Mouse (Mus musculus): ENCODE results near the gene Kif13a. TPM values are rescaled to one million over a fixed set of nuclear protein-coding genes. Genes with fewer than 3 reads are reported as not detected.

Gene Kif13a
- total RNA-seq, 2 experiments from 2014 or later = 22.6 to 22.8 TPM

- intact Hi-C loops (cut with DNase I) = no loop called here
- DNase-seq (ENCODE audit: low spot score in 2 of 2) = no peak
Observed at GRCm38 (mm10) chr13:46801196-46801595, 128.5 kb downstream of the Kif13a start.

GRCm38 (mm10) chr13:46798156-46798555 lies 131.5 kb downstream of the Kif13a start:
- intact Hi-C loops (cut with DNase I) = loop anchor here (5.0 kb wide), 1 partner anchor 486 kb away; no protein-coding TSS in a partner anchor

GRCm38 (mm10) chr13:46796381-46796780 lies 133.3 kb downstream of the Kif13a start:
- DNase-seq (ENCODE audit: low spot score in 2 of 2) = no peak
- intact Hi-C loops (cut with DNase I) = loop anchor here (5.0 kb wide), 1 partner anchor 484 kb away; no protein-coding TSS in a partner anchor

More at GRCm38 (mm10) chr13:46798156-46798555, 131.5 kb downstream of the Kif13a start:
- peak in 1 of 2 experiments; percentile 44 for DNase-seq (ENCODE audit: low spot score in 2 of 2)

GRCm38 (mm10) chr13:46793824-46794223 lies 135.8 kb downstream of the Kif13a start:
- DNase-seq (ENCODE audit: low spot score in 2 of 2) = no peak
- intact Hi-C loops (cut with DNase I) = no loop called here

GRCm38 (mm10) chr13:46788452-46788851 lies 141.2 kb downstream of the Kif13a start:
- intact Hi-C loops (cut with DNase I) = no loop called here

GRCm38 (mm10) chr13:46786836-46787235 lies 142.8 kb downstream of the Kif13a start:
- intact Hi-C loops (cut with DNase I) = no loop called here
- no peak for DNase-seq (ENCODE audit: low spot score in 2 of 2)

More at GRCm38 (mm10) chr13:46788452-46788851, 141.2 kb downstream of the Kif13a start:
- no peak for DNase-seq (ENCODE audit: low spot score in 2 of 2)

- intact Hi-C loops (cut with DNase I) = no loop called here
- no peak for DNase-seq (ENCODE audit: low spot score in 2 of 2)
Observed at GRCm38 (mm10) chr13:46786064-46786561, 143.6 kb downstream of the Kif13a start.

GRCm38 (mm10) chr13:46780379-46780778 lies 149.3 kb downstream of the Kif13a start:
- intact Hi-C loops (cut with DNase I) = no loop called here

GRCm38 (mm10) chr13:46779831-46780230 lies 149.8 kb downstream of the Kif13a start:
- intact Hi-C loops (cut with DNase I) = no loop called here
- peak; percentile 12 to 17 for DNase-seq (ENCODE audit: low spot score in 2 of 2)

More at GRCm38 (mm10) chr13:46780379-46780778, 149.3 kb downstream of the Kif13a start:
- no peak for DNase-seq (ENCODE audit: low spot score in 2 of 2)

- intact Hi-C loops (cut with DNase I) = no loop called here
- DNase-seq (ENCODE audit: low spot score in 2 of 2) = no peak
Observed at GRCm38 (mm10) chr13:46777461-46777860, 152.2 kb downstream of the Kif13a start.

- intact Hi-C loops (cut with DNase I) = no loop called here
- no peak for DNase-seq (ENCODE audit: low spot score in 2 of 2)
Observed at GRCm38 (mm10) chr13:46776636-46777305, 152.9 kb downstream of the Kif13a start.

GRCm38 (mm10) chr13:46774998-46775397 lies 154.7 kb downstream of the Kif13a start:
- intact Hi-C loops (cut with DNase I) = no loop called here
- no peak for DNase-seq (ENCODE audit: low spot score in 2 of 2)

- no peak for DNase-seq (ENCODE audit: low spot score in 2 of 2)
- intact Hi-C loops (cut with DNase I) = no loop called here
Observed at GRCm38 (mm10) chr13:46772581-46772980, 157.1 kb downstream of the Kif13a start.

GRCm38 (mm10) chr13:46765361-46765760 lies 164.3 kb downstream of the Kif13a start:
- intact Hi-C loops (cut with DNase I) = no loop called here
- DNase-seq (ENCODE audit: low spot score in 2 of 2) = no peak

GRCm38 (mm10) chr13:46763210-46763609 lies 166.5 kb downstream of the Kif13a start:
- intact Hi-C loops (cut with DNase I) = no loop called here
- no peak for DNase-seq (ENCODE audit: low spot score in 2 of 2)

GRCm38 (mm10) chr13:46760921-46761320 lies 168.7 kb downstream of the Kif13a start:
- intact Hi-C loops (cut with DNase I) = no loop called here

GRCm38 (mm10) chr13:46759281-46759809 lies 170.3 kb downstream of the Kif13a start:
- DNase-seq (ENCODE audit: low spot score in 2 of 2) = no peak
- intact Hi-C loops (cut with DNase I) = no loop called here

More at GRCm38 (mm10) chr13:46760921-46761320, 168.7 kb downstream of the Kif13a start:
- no peak for DNase-seq (ENCODE audit: low spot score in 2 of 2)

GRCm38 (mm10) chr13:46758627-46759026 lies 171.0 kb downstream of the Kif13a start:
- no peak for DNase-seq (ENCODE audit: low spot score in 2 of 2)
- intact Hi-C loops (cut with DNase I) = no loop called here

- no peak for DNase-seq (ENCODE audit: low spot score in 2 of 2)
- intact Hi-C loops (cut with DNase I) = no loop called here
Observed at GRCm38 (mm10) chr13:46757946-46758345, 171.7 kb downstream of the Kif13a start.

- no peak for DNase-seq (ENCODE audit: low spot score in 2 of 2)
- intact Hi-C loops (cut with DNase I) = no loop called here
Observed at GRCm38 (mm10) chr13:46753294-46753693, 176.4 kb downstream of the Kif13a start.
